Mouse (Mus musculus) monocyte, adult 5-6 weeks (primary cell): ENCODE data around the gene Rgl3. TPM values are rescaled to one million over a fixed set of nuclear protein-coding genes. Genes with fewer than 3 reads are reported as not detected.

Experiments used
- ATAC-seq: fragments of 153-309, 156-312 bp; replicated peaks from 2 replicates; pipeline ENCODE4 v1.8.0; 2017; ENCODE audit warnings: mild to moderate bottlenecking; ENCODE audit not compliant: low TSS enrichment, insufficient number of reproducible peaks, severe bottlenecking, poor library complexity, low FRiP score
- total RNA-seq: library from RNA; stranded (forward); fragments of 200-1000, 200-491, 200-594 nt; gene quantifications from 3 replicates; pipeline ENCODE4 v1.2.3, GENCODE M21; 2017

The Rgl3 gene
- total RNA-seq, 1 experiment from 2014 or later: 0.29 TPM

GRCm38 (mm10) chr9:21988421-21989101 lies 685 bp downstream of the Rgl3 start:
- ATAC-seq: no peak

GRCm38 (mm10) chr9:21987592-21988342 lies 1.5 kb downstream of the Rgl3 start:
- ATAC-seq: no peak

DNA sequence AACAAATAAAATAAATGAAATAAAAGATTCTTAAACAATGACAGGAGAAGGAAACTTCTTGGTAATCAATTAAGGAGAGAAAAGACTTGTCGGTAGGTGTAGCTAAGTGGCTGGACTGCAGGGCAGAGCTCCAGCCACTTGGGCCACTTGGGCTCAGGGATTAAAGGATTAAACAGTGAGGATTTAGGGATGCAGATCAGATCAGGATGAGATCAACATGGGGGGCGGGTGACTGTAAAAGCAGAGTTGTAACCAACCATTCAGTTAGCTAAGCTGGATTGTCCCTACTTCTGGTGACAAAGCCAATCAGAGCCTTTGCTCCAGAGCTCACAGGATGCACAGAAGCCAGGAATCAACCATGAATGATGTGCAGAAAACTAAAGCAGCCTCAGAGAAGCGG lies 5.3 kb downstream of the Rgl3 start:
- no peak for ATAC-seq

DNA sequence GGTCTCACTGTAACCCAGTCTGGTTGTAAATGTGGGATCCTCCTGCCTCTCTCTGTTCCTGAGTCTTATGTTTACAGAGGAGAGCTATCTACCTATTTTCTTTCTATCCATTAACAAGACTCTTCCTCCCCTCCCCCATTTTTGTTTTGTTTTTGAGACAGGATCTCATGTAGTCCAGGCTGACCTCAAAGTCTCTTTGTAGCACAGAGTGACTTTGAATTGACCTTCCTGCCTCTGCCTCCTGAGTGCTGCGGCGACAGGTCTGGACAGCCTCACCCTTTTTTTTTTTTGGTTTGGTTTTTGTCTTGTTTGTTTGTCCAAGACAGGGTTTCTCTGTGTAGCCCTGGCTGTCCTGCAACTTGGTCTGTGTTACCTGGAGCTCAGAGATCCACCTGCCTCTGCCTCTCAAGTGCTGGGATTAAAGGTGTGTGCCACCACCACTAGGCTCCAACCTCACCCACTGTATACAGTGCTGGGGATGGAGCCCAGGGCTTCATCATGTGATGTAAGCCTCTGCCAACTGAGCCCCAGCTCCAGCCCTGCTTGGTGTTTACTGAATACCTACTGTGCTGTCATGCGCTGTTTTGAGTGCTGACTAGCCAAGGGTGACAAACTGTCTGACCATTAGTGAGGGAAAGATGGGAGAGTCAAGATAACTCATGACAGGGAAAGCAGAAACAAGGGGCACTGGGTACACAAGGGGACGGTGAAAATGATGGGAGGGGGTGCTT lies 10.7 kb downstream of the Rgl3 start:
- ATAC-seq: no peak

GRCm38 (mm10) chr9:21977972-21978371 lies 11.3 kb downstream of the Rgl3 start:
- 0 out of 2 replicates have a peak, but pooled peaks have one; percentile 40 for ATAC-seq

DNA sequence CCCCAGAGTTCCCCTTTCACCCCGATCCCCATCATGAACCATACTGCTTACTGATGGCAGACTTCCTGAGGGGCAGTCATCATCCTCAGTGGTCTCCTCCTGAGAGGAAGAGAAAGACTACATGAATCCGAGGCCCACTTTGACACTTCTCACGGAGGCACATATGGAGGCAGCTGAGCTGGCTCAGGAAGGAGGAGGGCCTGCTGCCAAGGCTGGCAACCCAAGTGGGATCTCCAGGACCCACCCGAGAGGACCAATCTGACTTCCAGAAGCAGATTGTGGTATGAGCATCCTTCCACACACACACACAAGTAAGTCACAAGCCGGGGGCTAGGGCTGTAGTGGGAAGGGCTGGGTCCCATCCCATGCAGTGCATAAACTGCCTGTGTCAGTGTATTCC lies 11.9 kb downstream of the Rgl3 start:
- no peak for ATAC-seq

DNA sequence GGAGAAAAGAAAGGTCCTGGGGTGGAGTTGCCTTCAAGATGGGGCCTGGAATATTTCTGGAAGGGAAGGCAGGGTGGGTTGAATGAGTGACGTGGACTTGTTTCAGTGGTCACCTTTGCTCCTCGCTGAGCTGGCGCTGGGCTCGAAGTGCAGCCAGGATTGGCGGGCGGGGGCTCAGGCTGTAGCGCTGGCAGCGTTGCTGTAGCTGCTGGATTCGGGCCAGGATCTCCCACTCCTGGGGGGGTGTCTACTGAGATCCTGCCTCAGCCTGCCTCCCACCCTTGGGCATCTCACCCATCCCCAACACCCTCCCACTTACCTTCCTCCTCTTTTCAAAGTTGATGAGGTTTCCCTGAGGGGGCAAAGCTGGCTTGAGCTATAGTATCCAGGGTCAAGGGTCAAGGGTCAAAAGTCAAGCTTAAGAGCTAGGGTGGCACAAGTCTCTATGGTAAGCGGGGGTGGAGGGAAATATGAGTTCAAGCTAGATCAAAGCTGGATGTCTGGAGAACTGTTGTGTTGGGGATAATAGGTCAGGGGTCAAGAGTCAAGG lies 12.5 kb downstream of the Rgl3 start:
- ATAC-seq: no peak

- no peak for ATAC-seq
These were observed 19.9 kb downstream of the Rgl3 start for GRCm38 (mm10) chr9:21969304-21969703.

DNA sequence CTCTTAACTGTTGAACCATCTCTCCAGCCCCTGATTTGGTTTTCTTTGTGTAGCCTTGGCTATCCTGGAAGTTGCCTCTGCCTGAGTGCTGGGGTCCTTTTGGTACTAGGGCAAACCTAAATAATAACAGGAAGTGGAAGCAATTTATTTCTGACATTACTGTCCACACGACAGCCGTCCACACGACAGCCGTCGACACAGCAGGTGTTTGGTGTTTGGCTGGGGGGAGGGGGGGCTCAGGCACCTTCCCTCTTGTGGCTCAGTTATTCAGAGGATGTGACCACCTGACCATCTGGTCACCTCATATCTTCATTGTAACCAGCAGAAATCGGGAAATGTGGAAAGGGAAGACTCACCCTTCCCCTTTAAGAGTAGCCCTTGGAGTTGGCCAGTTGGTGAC lies 20.4 kb downstream of the Rgl3 start:
- ATAC-seq: no peak

GRCm38 (mm10) chr9:21963417-21963816 lies 25.8 kb downstream of the Rgl3 start, which contains the start of gene Epor:
Epor (minus strand) TSS chr9:21963506.
- ATAC-seq: no peak

DNA sequence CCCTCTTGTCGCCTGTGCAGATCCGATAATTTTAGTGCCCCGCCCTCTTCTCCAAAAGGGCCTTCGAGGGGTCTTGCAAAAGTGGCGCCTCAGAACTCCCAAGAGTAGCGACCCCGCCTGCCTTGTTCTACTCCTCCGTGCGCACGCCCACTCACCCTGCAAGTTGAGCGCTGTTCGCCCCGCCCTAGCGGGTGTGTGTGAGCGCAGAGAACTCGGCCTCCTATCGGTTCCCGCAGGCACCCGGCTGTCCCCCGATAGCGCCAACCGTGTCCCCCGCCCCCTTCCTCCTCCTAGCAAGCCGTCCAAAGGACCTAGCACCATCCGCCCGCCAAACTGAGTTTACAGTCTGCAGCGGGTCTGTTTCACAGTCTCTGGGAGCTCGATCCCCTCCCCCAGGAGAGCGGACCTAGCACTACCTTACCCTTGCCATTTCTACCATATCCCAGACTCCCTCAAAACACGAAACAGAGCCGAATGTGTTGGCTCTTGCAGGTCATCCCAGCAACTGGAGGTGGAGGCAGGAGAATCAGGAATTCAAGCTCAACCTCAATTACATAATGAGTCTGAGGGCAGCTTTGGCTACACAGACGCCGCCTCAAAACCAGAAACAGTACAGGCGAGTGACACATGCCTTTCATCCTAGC lies 26.7 kb downstream of the Rgl3 start:
- ATAC-seq: no peak

DNA sequence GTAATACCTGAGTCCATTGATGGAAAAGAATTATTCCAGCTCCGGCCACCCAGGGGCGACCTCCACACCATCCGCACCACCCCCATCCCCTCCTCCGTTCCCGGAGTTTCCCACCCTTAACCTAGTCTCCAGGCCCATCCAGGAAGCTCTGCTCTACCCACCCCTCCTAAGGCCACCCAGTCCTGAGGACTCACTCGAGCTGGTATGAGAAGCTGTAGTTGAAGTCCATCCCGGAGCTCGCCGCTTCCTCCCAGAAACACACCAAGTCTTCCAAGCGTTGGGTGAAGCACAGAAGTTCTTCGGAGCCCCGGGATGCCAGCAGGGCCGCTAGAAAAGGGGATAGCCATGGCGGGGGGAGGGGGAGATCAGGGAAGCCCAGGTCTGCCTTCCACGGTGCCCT lies 27.2 kb downstream of the Rgl3 start:
- ATAC-seq: no peak

GRCm38 (mm10) chr9:21961366-21961980 lies 27.8 kb downstream of the Rgl3 start:
- ATAC-seq: no peak

DNA sequence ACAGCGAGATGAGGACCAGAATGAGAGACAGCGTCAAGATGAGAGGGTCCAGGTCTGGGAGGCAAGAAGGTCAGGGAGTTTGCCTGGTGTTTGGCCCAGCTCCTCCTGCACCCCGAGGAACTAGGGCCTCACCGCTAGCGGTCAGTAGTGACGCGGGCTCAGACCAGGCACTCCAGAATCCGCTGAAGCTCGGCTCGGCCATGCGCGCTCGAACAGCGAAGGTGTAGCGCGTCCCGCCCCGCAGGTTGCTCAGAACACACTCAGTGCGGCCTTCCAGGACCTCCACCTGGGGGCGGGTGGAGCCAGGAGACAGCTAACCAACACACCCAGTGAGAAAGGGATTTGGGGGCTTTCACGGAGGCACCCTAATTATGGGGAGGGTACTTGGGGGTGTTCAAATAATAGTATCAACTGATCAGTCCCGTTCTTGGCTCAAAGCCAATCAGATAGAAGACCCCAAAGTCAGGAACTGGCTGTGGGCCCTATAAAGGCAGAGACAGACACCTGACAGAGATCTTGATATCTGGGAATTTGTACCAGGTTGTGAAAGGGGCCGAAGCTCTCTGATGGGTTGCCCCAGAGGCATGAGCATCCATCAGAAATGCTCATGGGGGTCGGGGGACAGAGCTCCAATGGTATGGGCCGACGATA lies 28.6 kb downstream of the Rgl3 start:
- ATAC-seq: no peak

- ATAC-seq: no peak
These were observed 29.1 kb downstream of the Rgl3 start for GRCm38 (mm10) chr9:21960135-21960534.

DNA sequence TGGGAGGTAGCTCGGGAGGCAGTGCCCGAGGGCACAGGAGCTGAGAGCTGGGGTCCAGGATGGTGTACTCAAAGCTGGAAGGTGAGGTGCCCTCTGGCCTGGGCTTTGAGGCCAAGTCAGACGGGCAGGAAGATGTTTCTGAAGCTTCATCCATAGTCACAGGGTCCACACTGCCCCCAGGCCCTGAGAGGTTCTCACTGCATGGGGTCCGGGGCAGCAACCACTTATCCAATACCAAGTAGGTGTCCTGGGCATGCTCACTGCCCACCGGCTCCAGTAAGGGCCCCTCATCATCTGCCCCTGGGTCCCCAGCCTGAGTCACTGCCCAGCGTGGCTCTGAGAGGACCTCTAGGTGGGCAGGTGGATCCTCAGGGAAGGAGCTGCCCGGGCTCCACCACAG lies 30.0 kb downstream of the Rgl3 start:
- ATAC-seq: no peak

- ATAC-seq: no peak
These were observed 30.9 kb downstream of the Rgl3 start for GRCm38 (mm10) chr9:21958372-21958771.
